Mouse (Mus musculus): ENCODE measurements around the gene Tmem131l.

- TF ChIP-seq CTCF (IDR thresholded peaks at IDR 0.05), result peak; percentile 67
- no peak for TF ChIP-seq EP300 (IDR thresholded peaks at IDR 0.05)
Observed at GRCm38 (mm10) chr3:83946848-83947247, 93.1 kb downstream of the Tmem131l start.

All from lung, postnatal 0 days (tissue).